Mouse (Mus musculus): ENCODE data around the gene Krtap5-1. TPM values are rescaled to one million over a fixed set of nuclear protein-coding genes. Genes with fewer than 3 reads are reported as not detected.
"Not testable (repeated sequence)": the region's sequence is repeated elsewhere in the genome, so short reads cannot be mapped to it uniquely, and the experiment has no call there.

The Krtap5-1 gene
- total RNA-seq, 2 experiments from 2014 or later: not detected

DNA sequence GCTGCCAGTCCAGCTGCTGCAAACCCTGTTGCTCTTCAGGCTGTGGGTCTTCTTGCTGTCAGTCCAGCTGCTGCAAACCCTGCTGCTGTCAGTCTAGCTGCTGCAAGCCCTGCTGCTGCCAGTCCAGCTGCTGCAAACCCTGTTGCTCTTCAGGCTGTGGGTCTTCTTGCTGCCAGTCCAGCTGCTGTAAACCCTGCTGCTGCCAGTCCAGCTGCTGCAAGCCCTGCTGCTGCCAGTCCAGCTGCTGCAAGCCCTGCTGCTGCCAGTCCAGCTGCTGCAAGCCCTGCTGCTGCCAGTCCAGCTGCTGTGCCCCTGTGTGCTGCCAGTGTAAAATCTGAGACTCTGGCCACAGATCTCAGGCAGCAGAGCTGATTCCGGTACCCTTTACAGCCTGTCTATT lies 7.0 kb upstream of the Krtap5-1 start:
- not testable (repeated sequence) for ATAC-seq (replicated peaks; ENCODE audit: low FRiP score, poor library complexity, severe bottlenecking)

DNA sequence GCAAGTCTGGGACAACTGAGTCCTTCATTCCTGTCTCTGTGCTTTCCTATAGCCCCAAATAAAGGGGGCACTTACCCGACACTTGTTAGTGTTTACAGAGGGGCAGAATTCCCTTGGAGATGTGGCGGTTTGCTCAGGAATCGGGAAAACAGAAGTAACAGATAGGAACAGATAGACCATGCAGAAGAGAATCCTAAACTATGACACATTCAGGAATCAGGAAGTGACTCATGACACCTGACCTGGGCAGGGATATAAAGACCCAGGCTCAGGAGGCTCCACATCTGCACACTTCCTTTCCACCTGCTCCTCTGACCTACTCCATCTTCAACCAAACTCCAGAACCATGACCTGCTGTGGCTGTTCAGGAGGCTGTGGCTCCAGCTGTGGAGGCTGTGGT lies 6.3 kb upstream of the Krtap5-1 start, which contains the start of gene Krtap5-4:
TSS of gene Krtap5-4 (plus strand) at position 301 of the 400 bp plus-strand sequence.
- ATAC-seq (replicated peaks; ENCODE audit: low FRiP score, poor library complexity, severe bottlenecking): no peak

DNA sequence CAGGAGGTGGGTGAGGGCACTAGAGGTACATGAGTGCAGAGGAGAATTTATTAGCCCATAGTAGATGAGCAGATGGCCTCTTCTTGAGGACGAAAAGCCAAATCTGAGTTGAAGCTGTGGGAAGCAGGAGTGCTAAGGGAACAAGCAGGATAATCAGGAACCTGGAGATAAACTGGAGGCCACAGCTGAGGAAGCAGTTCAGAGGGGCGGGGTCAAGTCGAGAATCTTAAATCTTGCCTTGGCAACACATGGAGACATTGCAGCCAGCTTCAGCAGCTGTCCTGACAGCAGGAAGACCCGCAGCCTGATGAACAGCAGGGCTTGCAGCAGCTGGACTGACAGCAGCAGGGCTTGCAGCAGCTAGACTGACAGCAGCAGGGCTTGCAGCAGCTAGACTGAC lies 810 bp downstream of the Krtap5-1 start:
- ATAC-seq (replicated peaks; ENCODE audit: low FRiP score, poor library complexity, severe bottlenecking): not testable (repeated sequence)

DNA sequence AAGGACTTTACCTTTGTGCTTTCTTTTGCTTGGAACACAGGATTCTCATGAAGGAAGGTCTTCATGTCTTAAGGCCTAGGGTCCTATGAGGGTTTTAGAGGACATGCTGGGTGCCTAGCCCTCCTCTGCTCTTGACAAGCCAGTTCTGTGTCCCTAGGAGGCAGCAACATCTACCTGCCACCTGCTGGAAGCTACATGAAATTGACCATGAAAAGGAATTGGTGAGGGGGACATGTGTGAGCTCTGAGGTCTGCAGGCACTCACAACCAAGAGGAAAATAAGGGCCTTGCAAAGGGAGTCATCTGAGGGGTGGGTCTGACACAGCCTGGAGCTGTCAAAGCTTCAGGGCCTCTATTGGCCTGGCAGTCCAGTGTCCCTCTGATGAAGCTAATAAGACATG lies 1.5 kb downstream of the Krtap5-1 start:
- ATAC-seq (replicated peaks; ENCODE audit: low FRiP score, poor library complexity, severe bottlenecking): no peak

DNA sequence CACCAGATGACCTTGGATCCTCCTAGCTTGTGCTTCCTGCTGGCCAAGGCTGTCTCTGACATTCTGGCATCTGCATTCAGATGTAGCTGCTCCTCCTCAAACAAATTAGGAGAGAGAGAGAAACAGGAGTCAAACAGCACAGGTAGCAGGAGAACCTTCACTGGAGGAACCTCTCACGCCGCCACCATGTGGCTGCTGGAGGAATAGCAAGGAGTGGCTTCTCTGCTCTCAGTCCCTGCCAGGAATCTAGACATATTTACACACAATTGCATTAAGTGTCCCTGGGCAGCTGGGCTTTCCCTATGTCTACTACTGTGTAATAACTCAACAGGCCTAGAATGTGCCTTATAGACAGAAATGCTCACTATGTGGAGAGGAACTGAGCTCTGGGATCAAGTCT lies 3.1 kb downstream of the Krtap5-1 start:
- ATAC-seq (replicated peaks; ENCODE audit: low FRiP score, poor library complexity, severe bottlenecking): peak; percentile 61

DNA sequence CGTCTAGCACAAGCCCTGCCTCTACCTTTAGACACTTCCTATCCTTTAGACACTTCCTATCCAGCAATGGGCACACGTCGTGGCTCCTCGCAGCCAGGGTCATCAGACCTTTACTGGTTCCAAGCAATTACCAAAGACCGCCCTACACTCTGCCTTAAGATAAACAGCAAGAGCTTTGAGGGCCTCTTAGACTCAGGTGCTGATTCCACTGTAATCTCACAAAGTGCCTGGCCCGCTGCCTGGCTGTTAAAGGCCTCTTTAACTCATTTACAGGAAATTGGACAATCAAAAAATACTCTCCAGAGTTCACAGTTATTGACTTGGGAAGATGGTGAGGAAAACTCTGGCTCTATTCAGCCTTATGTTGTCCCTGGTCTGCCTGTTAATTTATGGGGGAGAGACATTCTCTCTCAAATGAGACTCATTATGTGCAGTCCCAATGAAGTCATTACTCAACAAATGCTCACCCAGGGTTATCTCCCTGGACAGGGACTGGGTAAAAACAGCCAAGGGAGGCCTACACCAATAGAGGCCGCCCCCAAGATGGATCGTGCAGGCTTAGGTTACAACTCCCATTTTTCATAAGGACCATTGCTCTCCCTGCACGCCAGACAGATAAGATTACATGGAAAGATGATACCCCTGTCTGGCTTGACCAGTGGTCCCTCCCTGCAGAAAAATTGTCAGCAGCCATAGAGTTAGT lies 10.9 kb downstream of the Krtap5-1 start:
- not testable (repeated sequence) for ATAC-seq (replicated peaks; ENCODE audit: low FRiP score, poor library complexity, severe bottlenecking)

DNA sequence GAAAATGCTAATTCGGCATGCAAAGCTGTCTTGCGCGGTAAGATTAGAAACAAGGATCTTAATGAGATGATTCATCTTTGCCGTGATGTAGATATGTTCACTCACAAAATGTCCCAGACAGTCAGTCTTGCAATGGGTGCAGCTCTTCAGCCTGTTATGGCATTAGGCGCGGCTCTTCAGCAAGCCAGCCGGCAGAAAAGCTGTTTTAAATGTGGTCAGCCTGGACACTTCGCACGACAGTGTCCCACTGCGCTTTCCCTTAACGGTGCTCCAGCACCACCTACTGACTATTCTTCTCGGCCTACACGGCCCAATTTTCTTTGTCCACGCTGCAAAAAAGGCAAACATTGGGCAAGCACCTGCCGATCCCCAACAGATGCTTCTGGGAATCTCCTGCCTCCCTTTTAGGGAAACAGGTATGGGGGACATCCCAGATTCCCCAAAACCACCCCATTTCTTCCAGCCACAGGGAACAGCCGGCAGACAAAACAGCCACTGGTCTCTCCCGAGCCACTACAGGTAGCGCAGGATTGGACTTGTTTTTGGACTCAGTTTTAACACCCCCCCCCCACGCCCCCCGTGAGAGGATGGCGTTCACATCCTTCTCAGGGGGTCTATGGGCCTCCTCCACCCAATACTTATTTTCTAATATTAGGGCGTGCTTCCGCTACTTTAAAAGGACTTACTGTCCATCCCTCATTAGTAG lies 11.6 kb downstream of the Krtap5-1 start:
- no peak for ATAC-seq (replicated peaks; ENCODE audit: low FRiP score, poor library complexity, severe bottlenecking)

DNA sequence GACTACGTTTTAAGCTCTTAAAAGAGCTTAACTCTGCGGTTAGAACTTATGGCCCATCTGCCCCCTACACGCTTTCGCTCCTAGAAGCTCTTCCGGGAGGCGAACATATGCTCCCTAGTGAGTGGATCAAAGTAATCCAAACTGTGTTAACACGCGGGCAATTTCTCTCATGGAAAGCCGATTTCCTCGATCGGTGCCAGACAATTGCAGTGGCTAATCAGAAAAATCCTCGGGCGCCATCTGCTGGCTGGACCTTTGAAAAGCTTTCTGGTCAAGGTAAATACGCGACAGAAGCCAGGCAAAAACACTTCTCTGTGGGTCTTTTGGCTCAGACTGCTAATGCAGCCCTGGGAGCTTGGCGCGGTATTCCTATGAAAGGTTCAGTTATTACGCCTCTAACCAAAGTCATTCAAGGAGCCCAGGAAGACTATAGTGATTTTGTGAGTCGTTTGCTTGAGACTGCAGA lies 12.3 kb downstream of the Krtap5-1 start:
- peak; percentile 68 for ATAC-seq (replicated peaks; ENCODE audit: low FRiP score, poor library complexity, severe bottlenecking)

DNA sequence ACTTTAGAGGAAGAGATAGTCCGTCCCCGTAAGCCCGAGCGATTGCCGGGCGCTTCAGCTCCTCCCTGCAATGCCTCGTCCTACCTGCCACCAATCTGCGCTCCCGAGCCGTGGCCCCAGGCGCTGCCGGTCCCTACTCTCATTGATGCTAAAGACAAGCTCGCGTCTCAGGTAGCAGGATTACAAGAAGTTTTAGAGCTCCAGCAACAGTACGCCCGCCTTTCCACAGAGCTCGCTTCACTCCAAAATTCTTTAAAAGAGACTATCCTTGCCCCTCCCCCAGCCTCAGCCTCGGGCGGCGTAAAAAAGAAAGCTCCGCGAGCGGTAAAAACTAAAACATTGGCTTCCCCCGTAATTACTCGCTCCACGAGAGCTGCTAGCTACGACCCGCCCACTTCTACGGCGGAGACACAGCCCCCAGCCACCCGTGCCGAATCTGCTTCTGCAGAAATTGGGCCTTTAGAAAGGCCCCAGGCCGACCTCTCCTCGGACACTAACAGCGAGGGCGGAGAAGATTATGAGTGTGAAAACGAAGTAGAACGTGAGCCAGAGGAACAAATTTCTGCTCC lies 12.8 kb downstream of the Krtap5-1 start:
- no peak for ATAC-seq (replicated peaks; ENCODE audit: low FRiP score, poor library complexity, severe bottlenecking)

DNA sequence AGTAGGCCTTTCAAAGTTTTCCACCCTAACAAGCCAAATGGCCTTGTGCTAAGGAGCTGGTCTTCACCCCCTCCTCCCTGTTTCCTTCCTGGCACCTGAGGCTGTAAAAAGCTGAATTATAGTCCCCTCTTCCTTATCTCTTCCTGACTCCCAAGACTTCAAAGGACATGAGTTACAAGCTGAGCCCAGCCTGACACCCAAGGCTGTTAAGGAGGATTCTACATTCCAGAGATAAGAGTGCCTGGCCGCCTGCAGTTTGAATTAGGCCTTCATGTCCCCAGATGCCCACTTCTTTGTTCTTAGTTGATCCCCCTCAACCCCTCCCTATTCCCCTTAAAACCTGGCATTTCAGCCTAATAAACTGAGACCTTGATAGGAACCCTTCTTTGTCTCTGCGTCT lies 14.1 kb downstream of the Krtap5-1 start:
- ATAC-seq (replicated peaks; ENCODE audit: low FRiP score, poor library complexity, severe bottlenecking): not testable (repeated sequence)

DNA sequence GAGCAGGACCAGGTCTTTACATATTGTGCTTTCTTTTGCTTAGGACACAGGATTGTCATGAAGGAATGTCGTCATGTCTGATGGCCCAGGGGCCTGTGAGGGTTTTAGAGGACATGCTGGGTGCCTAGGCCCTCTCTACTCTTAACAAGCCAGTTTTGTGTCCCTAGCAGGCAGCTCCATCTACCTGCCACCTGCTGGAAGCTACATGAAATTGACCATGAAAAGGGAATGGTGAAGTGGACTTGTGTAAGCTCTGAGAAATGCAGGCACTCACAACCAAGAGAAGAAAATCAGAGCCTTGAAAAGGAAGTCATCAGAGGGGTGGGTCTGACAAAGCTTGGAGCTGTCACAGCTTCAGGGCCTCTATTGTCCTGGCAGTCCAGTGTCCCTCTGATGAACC lies 17.6 kb downstream of the Krtap5-1 start:
- ATAC-seq (replicated peaks; ENCODE audit: low FRiP score, poor library complexity, severe bottlenecking): not testable (repeated sequence)

DNA sequence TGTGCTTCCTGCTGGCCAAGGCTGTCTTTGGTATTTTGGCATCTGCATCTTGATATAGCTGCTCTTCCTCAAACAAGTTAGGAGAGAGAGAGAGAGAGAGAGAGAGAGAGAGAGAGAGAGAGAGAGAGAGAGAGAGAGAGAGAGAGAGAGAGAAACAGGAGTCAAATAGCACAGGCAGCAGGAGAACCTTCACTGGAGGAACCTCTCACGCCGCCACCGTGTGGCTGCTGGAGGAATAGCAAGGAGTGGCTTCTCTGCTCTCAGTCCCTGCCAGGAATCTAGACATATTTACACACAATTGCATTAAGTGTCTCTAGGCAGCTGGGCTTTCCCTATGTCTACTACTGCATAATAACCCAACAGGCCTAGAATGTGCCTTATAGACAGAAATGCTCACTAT lies 18.7 kb downstream of the Krtap5-1 start:
- 0 out of 2 replicates have a peak, but pooled peaks have one; percentile 66 for ATAC-seq (replicated peaks; ENCODE audit: low FRiP score, poor library complexity, severe bottlenecking)

DNA sequence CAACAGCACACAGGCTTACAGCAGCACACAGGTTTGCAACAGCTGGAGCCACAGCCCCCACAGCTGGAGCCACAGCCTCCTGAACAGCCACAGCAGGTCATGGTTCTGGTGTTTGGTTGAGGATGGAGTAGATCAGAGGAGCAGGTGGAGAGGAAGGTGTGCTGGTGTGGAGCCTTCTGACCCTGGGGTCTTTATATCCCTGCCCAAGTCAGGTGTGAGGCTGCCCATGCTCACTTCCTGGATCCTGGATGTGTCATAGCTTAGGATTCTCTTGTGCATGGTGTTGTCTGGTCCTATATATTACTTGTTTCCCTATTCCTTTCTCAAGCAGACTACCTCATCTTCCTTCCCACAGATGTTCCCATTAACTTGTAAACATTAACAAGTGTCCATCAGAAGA lies 22.7 kb downstream of the Krtap5-1 start, which contains the start of gene Gm4559:
TSS of gene Gm4559 (minus strand) at position 101 of the 400 bp plus-strand sequence.
- not testable (repeated sequence) for ATAC-seq (replicated peaks; ENCODE audit: low FRiP score, poor library complexity, severe bottlenecking)

DNA sequence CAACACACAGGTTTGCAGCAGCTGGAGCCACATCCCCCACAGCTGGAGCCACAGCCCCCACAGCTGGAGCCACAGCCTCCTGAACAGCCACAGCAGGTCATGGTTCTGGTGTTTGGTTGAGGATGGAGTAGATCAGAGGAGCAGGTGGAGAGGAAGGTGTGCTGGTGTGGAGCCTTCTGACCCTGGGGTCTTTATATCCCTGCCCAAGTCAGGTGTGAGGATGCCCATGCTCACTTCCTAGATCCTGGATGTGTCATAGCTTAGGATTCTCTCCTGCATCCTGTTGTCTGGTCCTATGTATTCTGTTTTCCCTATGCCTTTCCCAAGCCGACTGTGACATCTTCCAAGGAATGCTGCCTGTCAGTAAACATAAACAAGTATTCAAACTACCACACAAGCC lies 38.7 kb downstream of the Krtap5-1 start, which contains the start of gene Gm2431:
TSS of gene Gm2431 (minus strand) at position 101 of the 400 bp plus-strand sequence.
- not testable (repeated sequence) for ATAC-seq (replicated peaks; ENCODE audit: low FRiP score, poor library complexity, severe bottlenecking)

DNA sequence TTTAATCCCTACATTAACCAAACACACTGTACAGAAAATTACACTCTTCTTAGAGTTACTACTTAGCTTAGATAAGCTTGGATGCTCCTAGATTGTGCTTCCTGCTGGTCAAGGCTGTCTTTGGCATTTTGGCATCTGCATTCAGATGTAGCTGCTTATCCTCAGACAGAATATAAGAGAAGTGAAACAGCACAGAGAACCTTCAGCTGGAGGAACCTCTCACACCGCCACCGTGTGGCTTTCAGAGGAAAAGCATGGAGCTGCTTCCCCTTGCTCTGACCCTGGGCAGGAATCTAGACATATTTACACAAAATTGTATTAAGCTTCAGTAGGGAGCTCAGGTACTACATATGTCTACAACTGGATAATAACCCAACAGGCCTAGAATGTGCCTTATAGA lies 41.4 kb downstream of the Krtap5-1 start:
- ATAC-seq (replicated peaks; ENCODE audit: low FRiP score, poor library complexity, severe bottlenecking): no peak

DNA sequence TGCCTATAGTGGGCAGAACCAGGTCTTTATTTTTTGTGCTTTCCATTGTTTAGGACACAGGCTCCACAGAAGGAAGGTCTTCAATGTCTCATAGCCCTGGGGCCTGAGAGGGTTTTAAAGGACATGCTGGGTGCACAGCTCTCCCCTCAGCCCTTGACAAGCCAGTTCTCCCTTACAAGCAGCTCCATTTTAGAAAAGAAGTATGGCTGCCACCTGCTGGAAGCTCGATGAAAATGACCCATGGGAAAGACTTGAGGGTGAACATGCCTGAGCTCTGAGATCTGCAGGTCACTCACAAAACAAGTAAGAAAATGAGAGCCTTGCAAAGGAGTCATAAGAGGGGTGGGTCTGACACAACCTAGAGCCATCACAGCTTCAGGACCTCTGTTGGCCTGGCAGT lies 47.1 kb downstream of the Krtap5-1 start:
- ATAC-seq (replicated peaks; ENCODE audit: low FRiP score, poor library complexity, severe bottlenecking): no peak

Other genes with a start within 250 kb of the Krtap5-1 start
- gene Mob2, start 236.1 kb downstream of the Krtap5-1 start, total RNA-seq (2015; ENCODE audit: low replicate concordance): 74.6 and 92.6 TPM in 2 replicates
- 59.1 and 69.3 TPM in 2 replicates for gene Mob2, start 236.1 kb downstream of the Krtap5-1 start, total RNA-seq (2017; ENCODE audit: low replicate concordance)
- 21.6 and 23.5 TPM in 2 replicates for gene Dusp8, start 201.3 kb downstream of the Krtap5-1 start, total RNA-seq (2015; ENCODE audit: low replicate concordance)
- 8.1 and 11.2 TPM in 2 replicates for gene Dusp8, start 201.3 kb downstream of the Krtap5-1 start, total RNA-seq (2017; ENCODE audit: low replicate concordance)
- gene Gm45618, start 176.4 kb downstream of the Krtap5-1 start, total RNA-seq (2015; ENCODE audit: low replicate concordance): not detected in 2 replicates
- gene Gm45618, start 176.4 kb downstream of the Krtap5-1 start, total RNA-seq (2017; ENCODE audit: low replicate concordance): not detected in 2 replicates
- not detected in 2 replicates for gene Gm39115, start 161.1 kb downstream of the Krtap5-1 start, total RNA-seq (2015; ENCODE audit: low replicate concordance)
- gene Gm39115, start 161.1 kb downstream of the Krtap5-1 start, total RNA-seq (2017; ENCODE audit: low replicate concordance): not detected in 2 replicates
- not detected in 2 replicates for gene Gm45337, start 152.5 kb downstream of the Krtap5-1 start, total RNA-seq (2015; ENCODE audit: low replicate concordance)
- not detected in 2 replicates for gene Gm45337, start 152.5 kb downstream of the Krtap5-1 start, total RNA-seq (2017; ENCODE audit: low replicate concordance)
- gene Gm29735, start 140.0 kb downstream of the Krtap5-1 start, total RNA-seq (2015; ENCODE audit: low replicate concordance): not detected in 2 replicates
- not detected in 2 replicates for gene Gm29735, start 140.0 kb downstream of the Krtap5-1 start, total RNA-seq (2017; ENCODE audit: low replicate concordance)
- gene Gm4553, start 131.4 kb downstream of the Krtap5-1 start, total RNA-seq (2015; ENCODE audit: low replicate concordance): not detected in 2 replicates
- gene Gm4553, start 131.4 kb downstream of the Krtap5-1 start, total RNA-seq (2017; ENCODE audit: low replicate concordance): not detected in 2 replicates
- gene Krtap5-2, start 121.1 kb downstream of the Krtap5-1 start, total RNA-seq (2015; ENCODE audit: low replicate concordance): not detected in 2 replicates
- gene Krtap5-2, start 121.1 kb downstream of the Krtap5-1 start, total RNA-seq (2017; ENCODE audit: low replicate concordance): not detected in 2 replicates
- not detected in 2 replicates for gene Gm10153, start 106.7 kb downstream of the Krtap5-1 start, total RNA-seq (2015; ENCODE audit: low replicate concordance)
- not detected in 2 replicates for gene Gm10153, start 106.7 kb downstream of the Krtap5-1 start, total RNA-seq (2017; ENCODE audit: low replicate concordance)
- not detected in 2 replicates for gene Krtap5-3, start 95.8 kb downstream of the Krtap5-1 start, total RNA-seq (2015; ENCODE audit: low replicate concordance)
- not detected in 2 replicates for gene Krtap5-3, start 95.8 kb downstream of the Krtap5-1 start, total RNA-seq (2017; ENCODE audit: low replicate concordance)
- not detected in 2 replicates for gene Gm7579, start 85.3 kb downstream of the Krtap5-1 start, total RNA-seq (2015; ENCODE audit: low replicate concordance)
- gene Gm7579, start 85.3 kb downstream of the Krtap5-1 start, total RNA-seq (2017; ENCODE audit: low replicate concordance): not detected in 2 replicates
- gene Krtap5-5, start 67.1 kb downstream of the Krtap5-1 start, total RNA-seq (2015; ENCODE audit: low replicate concordance): not detected in 2 replicates
- not detected in 2 replicates for gene Krtap5-5, start 67.1 kb downstream of the Krtap5-1 start, total RNA-seq (2017; ENCODE audit: low replicate concordance)
- not detected in 2 replicates for gene Gm40460, start 56.0 kb downstream of the Krtap5-1 start, total RNA-seq (2015; ENCODE audit: low replicate concordance)
- not detected in 2 replicates for gene Gm40460, start 56.0 kb downstream of the Krtap5-1 start, total RNA-seq (2017; ENCODE audit: low replicate concordance)
- gene Gm2431, start 38.8 kb downstream of the Krtap5-1 start, total RNA-seq (2015; ENCODE audit: low replicate concordance): not detected in 2 replicates
- gene Gm2431, start 38.8 kb downstream of the Krtap5-1 start, total RNA-seq (2017; ENCODE audit: low replicate concordance): not detected in 2 replicates
- not detected in 2 replicates for gene Gm4559, start 22.8 kb downstream of the Krtap5-1 start, total RNA-seq (2015; ENCODE audit: low replicate concordance)
- not detected in 2 replicates for gene Gm4559, start 22.8 kb downstream of the Krtap5-1 start, total RNA-seq (2017; ENCODE audit: low replicate concordance)
- gene Krtap5-4, start 6.4 kb upstream of the Krtap5-1 start, total RNA-seq (2015; ENCODE audit: low replicate concordance): not detected in 2 replicates
- gene Krtap5-4, start 6.4 kb upstream of the Krtap5-1 start, total RNA-seq (2017; ENCODE audit: low replicate concordance): not detected in 2 replicates
- not detected in 2 replicates for gene Ifitm10, start 76.6 kb upstream of the Krtap5-1 start, total RNA-seq (2015; ENCODE audit: low replicate concordance)
- gene Ifitm10, start 76.6 kb upstream of the Krtap5-1 start, total RNA-seq (2017; ENCODE audit: low replicate concordance): not detected in 2 replicates
- gene Gm49369, start 85.5 kb upstream of the Krtap5-1 start, total RNA-seq (2015; ENCODE audit: low replicate concordance): not detected in 2 replicates
- 143 and 216 TPM in 2 replicates for gene Gm49369, start 85.5 kb upstream of the Krtap5-1 start, total RNA-seq (2017; ENCODE audit: low replicate concordance)
- gene Ctsd, start 90.9 kb upstream of the Krtap5-1 start, total RNA-seq (2015; ENCODE audit: low replicate concordance): 207 and 227 TPM in 2 replicates
- gene Ctsd, start 90.9 kb upstream of the Krtap5-1 start, total RNA-seq (2017; ENCODE audit: low replicate concordance): 161 and 184 TPM in 2 replicates
- gene Syt8, start 137.7 kb upstream of the Krtap5-1 start, total RNA-seq (2015; ENCODE audit: low replicate concordance): not detected in 2 replicates
- not detected in 2 replicates for gene Syt8, start 137.7 kb upstream of the Krtap5-1 start, total RNA-seq (2017; ENCODE audit: low replicate concordance)
- not detected in 2 replicates for gene Tnni2, start 144.7 kb upstream of the Krtap5-1 start, total RNA-seq (2015; ENCODE audit: low replicate concordance)
- gene Tnni2, start 144.7 kb upstream of the Krtap5-1 start, total RNA-seq (2017; ENCODE audit: low replicate concordance): not detected in 2 replicates
- 88.0 and 115 TPM in 2 replicates for gene Lsp1, start 163.7 kb upstream of the Krtap5-1 start, total RNA-seq (2015; ENCODE audit: low replicate concordance)
- 64.5 and 76.5 TPM in 2 replicates for gene Lsp1, start 163.7 kb upstream of the Krtap5-1 start, total RNA-seq (2017; ENCODE audit: low replicate concordance)
- gene Tnnt3, start 201.7 kb upstream of the Krtap5-1 start, total RNA-seq (2015; ENCODE audit: low replicate concordance): not detected in 2 replicates
- not detected in 2 replicates for gene Tnnt3, start 201.7 kb upstream of the Krtap5-1 start, total RNA-seq (2017; ENCODE audit: low replicate concordance)
- 9.6 TPM in 1 of 2 replicates, not detected in the other for gene Mrpl23, start 235.6 kb upstream of the Krtap5-1 start, total RNA-seq (2015; ENCODE audit: low replicate concordance)
- gene Mrpl23, start 235.6 kb upstream of the Krtap5-1 start, total RNA-seq (2017; ENCODE audit: low replicate concordance): 0.13 TPM in 1 of 2 replicates, not detected in the other

Data from erythroid progenitor cell, adult 5-6 weeks (primary cell).